Mouse (Mus musculus) liver, embryonic 16.5 days (tissue): ENCODE measurements at regions not wholly inside any gene's neighbourhood (a gene's known extent, or its start where the extent isn't known, plus 50 kb on each side); places are given as distances from the start of the nearest gene placed in this dataset.

ENCODE experiments used
- ATAC-seq: fragments of 200-750 bp; cut with Nextera tagmentation; 2 replicates; pipeline ENCODE4 v1.8.0; 2017; ENCODE audit warnings: low read depth, mild to moderate bottlenecking, moderate number of reproducible peaks, moderate library complexity
- H3K27ac ChIP-seq: fragments of 300-500 bp; sonication (generic); 2 replicates; pipeline ENCODE4 v1.5.1; 2014; ENCODE audit warnings: mild to moderate bottlenecking, low read length
- H3K27me3 ChIP-seq: fragments of 300-500 bp; sonication (generic); 2 replicates; pipeline ENCODE4 v1.6.1; 2014; ENCODE audit warnings: low read depth, low read length, mixed read lengths; ENCODE audit not compliant: control insufficient read depth, insufficient read depth
- H3K36me3 ChIP-seq: fragments of 300-500 bp; sonication (generic); 2 replicates; pipeline ENCODE4 v1.6.1; 2014; ENCODE audit warnings: mild to moderate bottlenecking; ENCODE audit not compliant: control insufficient read depth, insufficient read depth
- H3K4me1 ChIP-seq: fragments of 300-500 bp; sonication (generic); 2 replicates; pipeline ENCODE4 v1.6.1; 2014; ENCODE audit warnings: low read depth, low read length, mixed read lengths; ENCODE audit not compliant: control insufficient read depth
- H3K4me2 ChIP-seq: fragments of 300-500 bp; sonication (generic); 2 replicates; pipeline ENCODE4 v1.6.1; 2014; ENCODE audit warnings: low read depth, low read length, mixed read lengths
- H3K4me3 ChIP-seq: fragments of 300-500 bp; sonication (generic); 2 replicates; pipeline ENCODE4 v1.5.1; 2014; ENCODE audit warnings: low read depth, mild to moderate bottlenecking, low read length
- H3K9ac ChIP-seq: fragments of 300-500 bp; sonication (generic); 2 replicates; pipeline ENCODE4 v1.6.1; 2014; ENCODE audit warnings: low read depth, low read length
- H3K9me3 ChIP-seq: fragments of 300-500 bp; sonication (generic); replicated peaks from 2 replicates; pipeline ENCODE4 v1.6.1; 2016; ENCODE audit warnings: low read length; ENCODE audit not compliant: control insufficient read depth
- WGBS: fragments of 180-500 bp; shearing (Covaris S2); extraction: QIAGEN DNeasy Blood & Tissue Kit; methylation state at CpG from one replicate; pipeline ENCODE4 v1.1.7; 2014; ENCODE audit not compliant: insufficient replicate concordance; 5-methylcytosine and 5-hydroxymethylcytosine counted together

- Histone ChIP-seq H3K9me3 (no peaks in the 10 kb centered on the region), H3K4me1 (no peaks in the 10 kb centered on the region), H3K4me2 (no peak overlapping the region), H3K27ac (no peak overlapping the region), H3K9ac (no peak overlapping the region), H3K4me3 (no peak overlapping the region), H3K36me3 (no peaks in the 10 kb centered on the region), H3K27me3 (no peaks in the 10 kb centered on the region)
- ATAC-seq, result no peak
- 50% methylated on average over 7 of the region's 7 CpGs for WGBS
Observed at GRCm38 (mm10) chr10:92246785-92247448, 475.3 kb downstream of the Nedd1 start.

- Histone ChIP-seq H3K4me1 (no peaks in the 10 kb centered on the region), H3K36me3 (no peaks in the 10 kb centered on the region), H3K4me2 (no peak overlapping the region), H3K9ac (no peak overlapping the region), H3K9me3 (no peaks in the 10 kb centered on the region), H3K27me3 (no peaks in the 10 kb centered on the region), H3K4me3 (no peak overlapping the region), H3K27ac (no peak overlapping the region)
- 57% methylated on average over 11 of the region's 11 CpGs for WGBS
- ATAC-seq, result no peak
Observed at GRCm38 (mm10) chr10:92242714-92243440, 479.3 kb downstream of the Nedd1 start.

GRCm38 (mm10) chr10:92237881-92238280 lies 484.3 kb downstream of the Nedd1 start:
- 55% methylated on average over 5 of the region's 5 CpGs for WGBS
- Histone ChIP-seq H3K9me3 (no peaks in the 10 kb centered on the region), H3K4me1 (no peaks in the 10 kb centered on the region), H3K9ac (no peak overlapping the region), H3K4me2 (no peak overlapping the region), H3K4me3 (no peak overlapping the region), H3K27ac (no peak overlapping the region), H3K27me3 (no peaks in the 10 kb centered on the region), H3K36me3 (no peaks in the 10 kb centered on the region)
- ATAC-seq, result no peak

DNA sequence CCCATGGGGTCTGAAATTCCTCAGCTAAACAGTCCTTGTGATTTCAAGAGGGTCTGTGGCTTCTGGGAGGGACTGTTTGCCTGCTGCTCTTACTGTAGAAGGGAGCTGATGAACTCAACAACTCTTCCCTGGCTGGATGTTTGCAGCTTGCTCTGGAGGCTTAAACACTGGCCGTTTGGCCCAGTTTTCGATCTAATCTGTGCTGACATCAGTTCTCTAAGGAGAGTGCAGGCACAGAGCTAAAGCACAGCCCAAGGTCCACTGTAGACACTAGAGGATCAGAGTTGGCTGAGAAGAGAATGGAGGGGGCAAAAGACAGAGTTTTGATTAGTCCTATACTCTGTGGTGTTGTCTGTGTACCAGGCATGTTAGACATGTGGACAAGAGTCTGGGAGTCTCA lies 490.1 kb downstream of the Nedd1 start:
- Histone ChIP-seq H3K4me1 (no peaks in the 10 kb centered on the region), H3K9ac (no peak overlapping the region), H3K27ac (no peak overlapping the region), H3K36me3 (no peaks in the 10 kb centered on the region), H3K27me3 (no peaks in the 10 kb centered on the region), H3K9me3 (no peaks in the 10 kb centered on the region), H3K4me3 (no peak overlapping the region), H3K4me2 (no peak overlapping the region)
- 38% methylated on average over 2 of the region's 2 CpGs for WGBS
- no peak for ATAC-seq

- no peak for ATAC-seq
- H3K27me3 ChIP-seq, result no peaks in the 10 kb centered on the region
- no peaks in the 10 kb centered on the region for H3K9me3 ChIP-seq
- WGBS, result 66% methylated on average over 4 of the region's 4 CpGs
- H3K4me3 ChIP-seq, result no peak overlapping the region
- no peaks in the 10 kb centered on the region for H3K4me1 ChIP-seq
- no peak overlapping the region for H3K27ac ChIP-seq
- H3K36me3 ChIP-seq, result no peaks in the 10 kb centered on the region
- no peak overlapping the region for H3K9ac ChIP-seq
- H3K4me2 ChIP-seq, result no peak overlapping the region
Observed at GRCm38 (mm10) chr10:92225818-92226217, 496.4 kb downstream of the Nedd1 start.

GRCm38 (mm10) chr10:92225071-92225470 lies 497.1 kb downstream of the Nedd1 start:
- no peak for ATAC-seq
- H3K4me2 ChIP-seq, result no peak overlapping the region
- 71% methylated on average over 7 of the region's 7 CpGs for WGBS

DNA sequence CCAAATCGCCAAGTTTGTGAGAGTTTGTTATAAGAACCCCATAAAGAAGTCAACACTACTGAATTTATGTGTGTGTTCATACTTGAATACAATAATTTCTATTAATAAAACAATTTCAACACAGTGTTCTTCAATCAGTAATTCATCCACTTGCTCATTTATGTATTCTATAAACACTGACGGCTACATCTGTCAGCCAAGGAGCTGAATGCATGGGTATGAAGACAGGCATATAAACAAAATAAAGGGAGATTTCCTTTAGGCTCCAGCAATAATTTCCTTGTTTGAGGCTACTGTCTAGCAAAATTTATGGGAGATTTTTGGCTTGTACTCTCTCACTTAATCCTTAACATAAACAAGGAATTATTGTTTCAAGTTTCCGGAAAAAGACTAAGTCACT lies 502.9 kb downstream of the Nedd1 start:
- Histone ChIP-seq H3K4me1 (no peaks in the 10 kb centered on the region), H3K27me3 (no peaks in the 10 kb centered on the region), H3K9me3 (no peaks in the 10 kb centered on the region), H3K36me3 (no peaks in the 10 kb centered on the region), H3K4me2 (no peak overlapping the region), H3K27ac (no peak overlapping the region), H3K4me3 (no peak overlapping the region), H3K9ac (no peak overlapping the region)
- no peak for ATAC-seq
- WGBS, result 65% methylated on average over 3 of the region's 3 CpGs

More at GRCm38 (mm10) chr10:92225071-92225470, 497.1 kb downstream of the Nedd1 start:
- Histone ChIP-seq H3K36me3 (no peaks in the 10 kb centered on the region), H3K9ac (no peak overlapping the region), H3K27ac (no peak overlapping the region), H3K4me3 (no peak overlapping the region), H3K27me3 (no peaks in the 10 kb centered on the region), H3K4me1 (no peaks in the 10 kb centered on the region), H3K9me3 (no peaks in the 10 kb centered on the region)

GRCm38 (mm10) chr10:92170856-92171255 lies 551.4 kb downstream of the Nedd1 start:
- 68% methylated on average over 8 of the region's 8 CpGs for WGBS
- H3K27ac ChIP-seq, result no peak overlapping the region
- no peaks in the 10 kb centered on the region for H3K27me3 ChIP-seq
- H3K4me1 ChIP-seq, result no peaks in the 10 kb centered on the region
- H3K9ac ChIP-seq, result no peak overlapping the region
- H3K9me3 ChIP-seq, result no peaks in the 10 kb centered on the region
- no peaks in the 10 kb centered on the region for H3K36me3 ChIP-seq
- no peak overlapping the region for H3K4me3 ChIP-seq
- no peak for ATAC-seq
- no peak overlapping the region for H3K4me2 ChIP-seq

- H3K4me1 ChIP-seq, result no peaks in the 10 kb centered on the region
- 72% methylated on average over 2 of the region's 2 CpGs for WGBS
- peaks cover 6% of the 10 kb centered on the region for H3K27me3 ChIP-seq
- H3K27ac ChIP-seq, result no peak overlapping the region
- ATAC-seq, result no peak
- no peak overlapping the region for H3K9ac ChIP-seq
- no peaks in the 10 kb centered on the region for H3K36me3 ChIP-seq
- no peak overlapping the region for H3K4me3 ChIP-seq
- H3K4me2 ChIP-seq, result no peak overlapping the region
- H3K9me3 ChIP-seq, result no peaks in the 10 kb centered on the region
Observed at GRCm38 (mm10) chr10:92166057-92166456, 556.2 kb downstream of the Nedd1 start.
